Mouse (Mus musculus) heart, postnatal 0 days (tissue): Measurements from ENCODE around the gene Bptf.

Experiments
- CTCF ChIP-seq: IDR thresholded peaks from 2 replicates; pipeline ENCODE4 v1.5.1; 2016; ENCODE audit warnings: antibody characterized with exemption, control low read depth, low read depth
- EP300 ChIP-seq: IDR thresholded peaks from 2 replicates; pipeline ENCODE4 v1.6.1; 2016; ENCODE audit warnings: antibody characterized with exemption, low read depth

- TF ChIP-seq EP300 (no peak), CTCF (peak; percentile 85)
These were observed 26.7 kb downstream of the Bptf start for GRCm38 (mm10) chr11:107105227-107105626.
